Mouse (Mus musculus) T-helper 1 cell (primary cell): Measurements from ENCODE around the gene Hsd17b13.
"Not testable (repeated sequence)": the region's sequence is repeated elsewhere in the genome, so short reads cannot be mapped to it uniquely, and the experiment has no call there.

Source experiments
- in situ Hi-C: fragments of 300-600 bp; cut with MboI, MseI; formaldehyde crosslinking; loops from one replicate; pipeline ENCODE4 v1.15.1; 2025; ENCODE audit warnings: high pct_unique_total_duplicates

Gene Hsd17b13

DNA sequence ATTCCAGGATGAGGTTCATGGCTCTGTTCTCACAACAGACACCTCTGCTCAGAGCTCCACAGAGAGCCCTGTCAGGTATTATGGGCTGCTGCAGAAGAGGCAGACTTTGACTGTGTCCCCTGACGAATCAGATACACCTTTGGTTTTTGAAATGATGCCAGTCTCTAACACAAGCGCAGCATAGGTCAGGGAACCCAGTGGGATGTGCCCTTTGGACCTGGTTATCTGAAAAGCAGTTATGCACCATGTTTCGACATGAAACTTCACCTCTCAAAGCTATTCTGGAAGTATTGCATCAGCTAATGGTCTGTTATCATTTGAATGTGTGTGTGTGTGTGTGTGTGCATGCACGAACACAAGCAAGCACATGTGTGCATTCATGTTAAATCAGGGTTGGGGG lies at the start of gene Hsd17b13:
Hsd17b13 (minus strand) TSS at position 114 of the 400 bp plus-strand sequence.
- in situ Hi-C loops = no loop called here

DNA sequence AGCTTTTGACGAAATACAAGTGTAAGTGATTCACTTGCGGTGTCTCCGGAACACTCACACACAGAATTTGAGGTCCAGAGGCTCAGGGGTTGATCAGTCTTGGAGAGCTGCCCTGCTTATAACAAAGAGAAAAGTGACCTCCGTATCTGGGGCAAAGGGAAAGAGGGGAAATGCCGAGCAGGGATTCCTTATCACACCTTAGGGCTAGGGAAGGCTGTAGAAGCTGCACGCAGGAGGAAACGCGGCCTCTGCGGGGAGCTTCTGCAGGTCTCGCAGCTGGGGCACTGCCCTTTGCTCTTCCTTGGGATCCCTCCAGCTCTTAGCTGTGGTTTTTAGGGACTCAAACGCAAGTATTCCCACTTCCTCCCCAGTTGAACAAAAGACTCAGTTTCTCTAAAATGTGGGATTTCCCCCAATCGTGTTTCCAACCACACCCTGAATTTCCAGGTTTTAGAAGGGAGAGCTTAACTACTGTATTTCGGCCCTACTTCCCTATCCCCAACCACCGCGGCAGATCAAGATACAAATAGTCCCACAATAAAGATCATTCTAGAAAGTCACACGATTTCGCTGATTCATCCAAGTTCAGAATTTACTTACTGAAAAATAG lies 48.1 kb upstream of the Hsd17b13 start:
- in situ Hi-C loops = no loop called here

DNA sequence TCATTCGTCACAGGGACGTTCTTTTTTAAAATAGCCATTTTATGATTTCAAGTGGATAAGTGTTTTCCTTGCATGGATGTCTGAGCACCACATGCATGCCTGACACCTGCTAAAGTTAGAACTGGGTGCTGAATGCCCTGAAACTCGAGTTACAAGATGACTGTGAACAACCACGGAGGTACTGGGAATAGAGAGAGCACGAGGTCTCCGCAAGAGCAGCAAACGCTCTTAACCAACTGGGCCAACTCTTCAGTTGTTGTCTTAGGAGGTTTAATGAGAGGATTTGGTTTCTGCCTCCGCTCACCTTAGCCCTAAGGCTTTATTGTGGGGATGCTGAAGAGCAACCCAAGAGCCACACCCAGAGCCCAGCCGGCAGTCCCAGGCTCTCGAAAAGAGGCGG lies 47.6 kb upstream of the Hsd17b13 start:
- in situ Hi-C loops = no loop called here

- in situ Hi-C loops = not testable (repeated sequence)
Observed at GRCm38 (mm10) chr5:104024193-104024592, 47.0 kb upstream of the Hsd17b13 start.

DNA sequence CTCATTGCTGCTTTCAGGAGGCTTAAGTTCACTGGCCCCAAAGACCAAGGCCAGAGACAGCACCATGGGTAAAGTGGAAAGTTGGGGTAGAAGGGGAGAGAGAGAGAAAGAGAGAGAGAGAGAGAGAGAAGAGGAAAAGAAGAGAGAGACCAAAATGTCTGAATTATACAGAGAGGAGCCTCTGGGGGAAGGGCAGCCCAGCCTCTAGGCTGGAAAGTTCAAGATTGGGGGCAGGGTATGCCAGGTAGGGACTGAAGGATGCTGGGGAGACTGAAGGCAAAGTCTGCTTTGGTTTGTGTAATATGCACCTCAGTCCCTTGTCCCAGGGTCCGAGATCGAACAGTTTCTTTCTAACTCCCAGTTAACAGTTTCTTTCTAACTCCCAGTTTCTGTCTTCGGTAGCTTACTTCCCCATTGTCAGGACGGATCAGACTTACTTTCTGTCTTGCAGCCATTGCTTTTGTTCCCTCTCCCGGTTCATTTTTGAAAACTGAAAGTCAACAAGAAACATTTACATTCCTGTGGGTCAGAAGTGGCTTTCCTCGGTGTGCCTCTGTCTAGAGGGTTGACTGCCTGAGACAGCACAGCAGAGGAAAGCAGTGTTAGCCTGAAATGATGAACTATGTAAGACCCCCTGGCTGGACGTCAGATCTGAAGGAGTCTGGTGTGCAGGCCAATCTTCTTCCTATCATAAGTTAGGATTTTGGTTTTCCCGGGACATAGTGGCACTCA lies 46.2 kb upstream of the Hsd17b13 start:
- in situ Hi-C loops = no loop called here

GRCm38 (mm10) chr5:104022558-104022957 lies 45.3 kb upstream of the Hsd17b13 start:
- in situ Hi-C loops = no loop called here

DNA sequence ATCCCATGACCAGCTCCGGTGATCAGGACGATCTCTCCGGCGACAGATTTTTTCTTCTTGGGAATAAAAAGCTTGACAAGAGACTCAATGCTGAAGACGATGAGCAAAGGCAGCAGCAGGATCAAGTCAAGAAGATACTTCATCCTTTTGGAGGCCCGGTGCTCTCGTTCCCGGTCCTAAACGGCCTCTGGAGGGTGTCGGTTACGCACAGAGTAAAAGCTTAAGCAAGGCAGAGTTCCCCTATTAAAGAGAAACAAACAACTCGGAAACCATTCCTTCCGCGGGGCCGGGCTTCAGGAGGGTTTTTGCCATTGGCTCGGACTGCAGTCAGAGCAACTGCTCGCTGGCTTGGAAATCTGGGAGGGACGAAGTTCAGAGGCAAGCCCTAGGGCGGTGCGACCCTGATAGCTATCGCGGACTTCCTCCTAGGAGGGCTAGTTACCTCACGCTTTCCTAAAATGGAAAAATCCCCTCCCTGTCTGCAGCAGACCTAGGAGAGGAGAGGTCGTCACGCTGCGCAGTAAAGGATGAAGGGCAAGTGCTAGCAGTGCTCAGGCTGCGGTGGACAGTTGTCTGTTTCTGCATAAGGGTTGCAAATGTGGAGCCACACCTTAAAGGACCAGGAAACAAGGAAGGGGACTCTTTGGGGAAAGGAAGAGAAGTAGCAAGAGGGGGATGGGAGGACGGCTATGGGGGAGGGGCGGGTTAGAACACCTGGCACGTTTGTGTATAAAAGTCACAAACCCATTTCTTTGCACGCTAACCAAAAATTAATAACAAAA lies 44.6 kb upstream of the Hsd17b13 start, which contains the start of gene Hsd17b11:
Hsd17b11 (minus strand) TSS at position 323 of the 782 bp plus-strand sequence.
- in situ Hi-C loops = no loop called here

- in situ Hi-C loops = no loop called here
Observed at GRCm38 (mm10) chr5:104011419-104011818, 34.2 kb upstream of the Hsd17b13 start.

DNA sequence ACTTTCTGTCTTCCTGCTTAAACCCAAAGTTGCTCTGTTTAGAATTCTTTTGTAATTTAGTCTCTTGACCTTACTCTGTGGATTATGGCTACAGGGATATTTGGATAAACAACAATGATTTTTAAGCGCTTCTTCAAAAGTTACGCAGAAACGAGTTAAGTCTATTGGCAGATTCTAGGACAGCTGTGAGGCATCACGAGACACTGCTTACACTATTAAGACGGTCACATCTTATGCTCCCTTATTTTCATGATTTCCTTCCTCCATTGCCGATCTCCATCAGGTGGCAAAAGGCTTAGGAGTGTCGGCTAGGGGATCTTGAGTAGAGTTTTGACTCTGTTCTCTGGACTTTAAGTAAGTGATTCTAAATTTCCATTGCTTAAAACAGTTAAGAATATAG lies 33.1 kb upstream of the Hsd17b13 start:
- in situ Hi-C loops = no loop called here

- in situ Hi-C loops = no loop called here
Observed at GRCm38 (mm10) chr5:104009421-104009820, 32.2 kb upstream of the Hsd17b13 start.

DNA sequence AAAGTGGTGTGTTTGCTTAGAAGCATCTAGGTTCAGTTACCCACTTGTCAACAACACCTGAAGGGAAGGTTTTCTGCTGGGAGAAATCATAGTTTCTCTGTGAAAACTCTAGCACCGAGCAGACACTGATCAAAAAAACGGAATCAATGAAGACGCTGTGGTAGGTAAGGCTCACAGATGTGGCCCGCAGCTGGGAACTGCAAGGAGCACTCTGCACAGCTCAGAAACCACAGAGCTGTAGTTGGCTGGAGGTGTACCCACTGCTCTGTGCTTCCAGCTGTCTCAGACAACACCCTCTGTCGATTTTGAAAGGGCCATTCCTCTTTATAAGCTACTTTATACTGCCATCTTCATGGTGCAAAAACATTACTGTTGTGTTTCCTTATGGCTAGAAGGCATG lies 30.6 kb upstream of the Hsd17b13 start:
- in situ Hi-C loops = no loop called here

DNA sequence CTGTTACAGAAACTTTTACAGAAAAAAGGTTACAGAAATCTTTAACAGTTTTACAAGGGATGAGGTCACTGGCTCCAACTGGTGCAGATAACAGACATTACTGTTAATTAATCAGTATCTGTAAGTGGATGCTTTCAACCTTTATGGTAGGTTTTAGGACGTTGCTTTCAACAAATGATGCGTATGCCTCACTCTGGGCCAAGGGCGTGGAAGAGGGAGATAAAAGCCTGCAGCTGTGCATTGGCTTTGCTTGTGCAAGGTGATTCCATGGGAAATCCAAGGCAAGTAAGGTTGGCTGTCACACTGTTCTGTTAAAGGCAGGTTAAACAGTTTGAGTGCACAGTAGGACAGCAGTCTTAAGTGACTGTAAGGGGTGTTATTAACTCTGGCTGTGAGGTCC lies 29.6 kb upstream of the Hsd17b13 start:
- in situ Hi-C loops = no loop called here

GRCm38 (mm10) chr5:104003955-104004354 lies 26.7 kb upstream of the Hsd17b13 start:
- in situ Hi-C loops = loop anchor here (5.0 kb wide), 1 partner anchor 33 kb away; no protein-coding TSS in a partner anchor

DNA sequence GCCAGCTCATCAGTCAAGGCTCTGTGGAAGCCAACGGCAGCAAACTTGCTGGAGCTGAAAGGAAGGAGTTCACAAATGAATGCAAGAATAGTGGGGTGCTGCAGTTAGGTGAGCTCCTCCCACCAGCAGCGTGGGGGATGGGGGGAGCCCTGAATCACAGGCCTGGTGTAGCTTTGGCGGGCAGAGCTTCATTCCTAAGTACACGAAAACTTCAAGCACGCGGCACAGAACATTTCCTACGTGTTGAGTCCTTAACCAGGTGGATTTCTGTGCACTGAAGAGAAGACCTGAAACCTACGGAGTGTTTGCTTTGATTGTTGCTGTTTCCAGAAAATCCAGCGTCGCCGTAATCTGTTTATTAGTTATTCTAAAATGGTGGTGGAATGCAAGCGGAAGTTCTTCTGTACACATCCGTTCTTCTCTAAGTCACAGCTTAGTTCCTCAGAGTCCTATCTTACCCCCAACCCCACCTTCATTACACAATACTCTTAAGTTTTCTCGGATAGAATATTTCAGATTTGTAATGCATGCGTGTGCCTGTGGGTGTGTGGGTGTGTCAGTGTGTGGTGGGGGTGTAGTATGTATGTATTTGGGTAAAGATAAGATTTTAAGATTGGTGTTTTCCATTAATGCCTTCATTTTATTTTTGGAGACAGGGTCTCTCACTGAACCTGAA lies 26.2 kb upstream of the Hsd17b13 start:
- in situ Hi-C loops = loop anchor here (5.0 kb wide), 1 partner anchor 34 kb away; no protein-coding TSS in a partner anchor

DNA sequence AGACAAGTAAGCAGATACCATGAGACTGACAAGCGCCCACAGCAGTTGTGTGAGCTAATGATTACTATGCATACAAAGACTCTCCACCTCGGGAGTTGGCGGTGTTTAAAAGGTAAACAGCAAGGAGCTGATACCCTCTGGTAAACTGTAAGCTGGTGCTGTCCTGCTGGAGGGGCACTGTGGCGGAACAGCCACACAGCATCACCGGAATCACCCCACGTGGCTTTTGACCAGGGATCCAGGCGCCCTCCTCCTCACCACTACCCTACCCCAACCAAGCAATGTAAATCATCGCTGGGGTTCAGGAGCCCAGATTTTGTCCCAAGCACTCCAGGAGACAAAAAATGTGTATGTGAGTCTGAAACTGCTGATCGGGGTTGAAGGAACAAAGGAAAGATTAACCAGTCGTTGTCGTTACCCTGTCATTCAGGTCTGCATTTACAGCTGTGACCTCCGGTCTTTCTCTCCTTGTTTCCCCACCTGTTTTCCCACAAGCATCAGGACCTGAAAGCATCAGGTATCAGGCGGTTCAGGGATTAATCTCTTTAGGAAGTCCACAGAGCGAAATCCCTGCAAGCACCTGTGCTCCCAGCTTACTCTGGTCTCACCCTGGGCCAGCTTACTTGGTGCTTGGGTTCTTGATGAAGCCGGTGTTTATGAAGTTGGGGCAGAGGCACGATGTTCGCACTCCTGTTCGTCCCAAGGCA lies 25.5 kb upstream of the Hsd17b13 start:
- in situ Hi-C loops = loop anchor here (5.0 kb wide), 1 partner anchor 35 kb away; no protein-coding TSS in a partner anchor

GRCm38 (mm10) chr5:103999738-104000137 lies 22.5 kb upstream of the Hsd17b13 start:
- in situ Hi-C loops = loop anchor here (5.0 to 10.0 kb wide), 2 partner anchors 38 to 335 kb away; no protein-coding TSS in a partner anchor

DNA sequence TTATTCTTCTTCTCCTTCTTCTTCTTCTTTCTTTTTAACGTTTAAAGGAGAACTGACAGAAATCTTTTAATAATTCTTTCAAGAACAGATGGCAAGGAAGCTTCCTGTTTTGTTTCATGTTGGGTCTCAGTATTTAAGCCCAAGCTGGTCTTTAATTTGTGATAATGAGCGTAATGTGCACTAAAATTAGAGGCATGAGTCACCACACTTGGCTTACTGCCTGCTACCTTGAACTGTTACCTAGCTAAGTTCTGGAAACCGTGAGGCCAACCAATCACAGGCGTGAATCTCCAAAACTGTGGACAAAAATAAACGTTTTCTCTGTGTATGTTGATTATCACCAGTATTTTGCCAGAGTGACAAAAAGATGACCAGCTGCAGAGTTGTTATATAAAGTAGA lies 21.5 kb upstream of the Hsd17b13 start:
- in situ Hi-C loops = loop anchor here (10.0 kb wide), 1 partner anchor 336 kb away; no protein-coding TSS in a partner anchor

- in situ Hi-C loops = loop anchor here (10.0 kb wide), 1 partner anchor 340 kb away; no protein-coding TSS in a partner anchor
Observed at GRCm38 (mm10) chr5:103995181-103995580, 18.0 kb upstream of the Hsd17b13 start.

DNA sequence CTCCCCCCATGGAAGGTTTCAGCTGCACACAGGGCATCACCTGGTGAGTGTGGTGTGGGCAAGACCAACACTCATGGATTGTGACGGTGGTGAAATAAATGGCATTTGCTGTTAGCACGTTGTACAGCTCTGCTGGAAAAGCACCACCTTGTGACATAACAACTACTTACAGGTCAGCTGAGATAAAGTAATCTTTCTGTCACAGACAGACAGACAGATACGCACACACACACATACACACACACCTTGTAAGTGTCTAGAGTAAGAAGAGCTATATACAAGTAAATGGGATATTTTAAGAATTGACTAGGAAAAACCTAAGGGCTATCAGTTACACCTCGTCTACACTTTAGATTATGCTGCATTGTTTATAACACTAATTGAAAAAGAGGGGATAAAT lies 17.5 kb upstream of the Hsd17b13 start:
- in situ Hi-C loops = loop anchor here (10.0 kb wide), 1 partner anchor 340 kb away; no protein-coding TSS in a partner anchor

- in situ Hi-C loops = loop anchor here (10.0 kb wide), 1 partner anchor 341 kb away; no protein-coding TSS in a partner anchor
Observed at GRCm38 (mm10) chr5:103993601-103994000, 16.4 kb upstream of the Hsd17b13 start.

- in situ Hi-C loops = loop anchor here (10.0 kb wide), 1 partner anchor 342 kb away; no protein-coding TSS in a partner anchor
Observed at GRCm38 (mm10) chr5:103992831-103993230, 15.6 kb upstream of the Hsd17b13 start.
